Mouse (Mus musculus): Measurements from ENCODE around the gene Plpp3. TPM values are rescaled to one million over a fixed set of nuclear protein-coding genes. Genes with fewer than 3 reads are reported as not detected.
A peak's percentile ranks its signal among the peaks of the same experiment; 100 is the strongest.

The Plpp3 gene
- polyA plus RNA-seq, 1 experiment from 2014 or later = 75.6 TPM

- 0 out of 2 replicates have a peak, but pooled peaks cover 3% of the 10 kb centered on the region for H3K36me3 ChIP-seq
- H3K27me3 ChIP-seq = no peaks in the 10 kb centered on the region
- no peaks in the 10 kb centered on the region for H3K9me3 ChIP-seq
- H3K4me1 ChIP-seq = peaks cover 34% of the 10 kb centered on the region
- ATAC-seq (replicated peaks) = no peak
- no peak overlapping the region for H3K9ac ChIP-seq (replicated peaks)
- no peak overlapping the region for H3K27ac ChIP-seq (replicated peaks)
- H3K4me3 ChIP-seq = no peak overlapping the region
- H3K4me2 ChIP-seq (replicated peaks) = no peak overlapping the region
- 90% methylated on average over 5 of the region's 5 CpGs for WGBS
Observed at GRCm38 (mm10) chr4:105208977-105209376, 51.8 kb downstream of the Plpp3 start.

- H3K9ac ChIP-seq (replicated peaks) = no peak overlapping the region
- no peak overlapping the region for H3K27ac ChIP-seq (replicated peaks)
- H3K36me3 ChIP-seq = 0 out of 2 replicates have a peak, but pooled peaks cover 3% of the 10 kb centered on the region
- H3K4me2 ChIP-seq (replicated peaks) = no peak overlapping the region
- no peak for ATAC-seq (replicated peaks)
- H3K4me1 ChIP-seq = no peaks in the 10 kb centered on the region
- no peak overlapping the region for H3K4me3 ChIP-seq
- no peaks in the 10 kb centered on the region for H3K27me3 ChIP-seq
- no peaks in the 10 kb centered on the region for H3K9me3 ChIP-seq
Observed at GRCm38 (mm10) chr4:105213314-105213713, 56.2 kb downstream of the Plpp3 start.

GRCm38 (mm10) chr4:105214438-105214837 lies 57.3 kb downstream of the Plpp3 start:
- Histone ChIP-seq H3K9me3 (no peaks in the 10 kb centered on the region), H3K4me3 (no peak overlapping the region), H3K36me3 (0 out of 2 replicates have a peak, but pooled peaks cover 3% of the 10 kb centered on the region), H3K27ac (replicated peaks) (0 out of 2 replicates have a peak overlapping the region, but pooled peaks have one; percentile 12), H3K9ac (replicated peaks) (no peak overlapping the region), H3K4me1 (peaks cover 5% of the 10 kb centered on the region; the same call in 1 of the 2 replicates), H3K4me2 (replicated peaks) (no peak overlapping the region), H3K27me3 (no peaks in the 10 kb centered on the region)
- WGBS = 87% methylated on average over 1 of the region's 1 CpGs
- ATAC-seq (replicated peaks) = no peak

GRCm38 (mm10) chr4:105215726-105216410 lies 58.7 kb downstream of the Plpp3 start:
- no peak for ATAC-seq (replicated peaks)
- no peak overlapping the region for H3K27ac ChIP-seq (replicated peaks)
- no peak overlapping the region for H3K4me2 ChIP-seq (replicated peaks)
- no peaks in the 10 kb centered on the region for H3K36me3 ChIP-seq
- no peak overlapping the region for H3K4me3 ChIP-seq
- H3K4me1 ChIP-seq = peaks cover 5% of the 10 kb centered on the region; the same call in 1 of the 2 replicates
- no peaks in the 10 kb centered on the region for H3K27me3 ChIP-seq
- 86% methylated on average over 12 of the region's 12 CpGs for WGBS
- no peak overlapping the region for H3K9ac ChIP-seq (replicated peaks)
- no peaks in the 10 kb centered on the region for H3K9me3 ChIP-seq

DNA sequence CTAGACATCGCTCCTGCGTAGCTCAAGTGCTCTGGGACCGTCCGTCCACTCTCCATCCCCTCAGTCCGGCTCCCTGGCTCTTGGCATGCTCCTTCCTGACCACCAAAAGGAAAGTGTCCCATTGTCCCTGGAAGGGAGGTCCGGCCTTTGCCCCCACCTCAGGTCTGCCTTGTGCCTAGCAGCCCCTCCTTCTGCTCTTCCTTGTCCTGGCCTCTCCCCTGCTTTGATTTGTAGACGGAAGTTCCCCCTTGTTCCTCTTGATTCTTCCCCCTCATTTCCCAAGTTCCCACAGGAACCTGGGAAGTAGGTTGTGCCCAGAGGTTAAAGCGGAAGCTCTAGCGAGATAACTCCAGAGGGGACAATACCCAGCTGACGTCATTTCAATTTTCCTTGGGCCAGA lies 61.1 kb downstream of the Plpp3 start:
- 80% methylated on average over 10 of the region's 10 CpGs for WGBS
- Histone ChIP-seq H3K27me3 (no peaks in the 10 kb centered on the region), H3K4me2 (replicated peaks) (no peak overlapping the region), H3K4me3 (no peak overlapping the region), H3K27ac (replicated peaks) (no peak overlapping the region), H3K4me1 (peaks cover 5% of the 10 kb centered on the region; the same call in 1 of the 2 replicates), H3K9me3 (no peaks in the 10 kb centered on the region), H3K9ac (replicated peaks) (no peak overlapping the region), H3K36me3 (no peaks in the 10 kb centered on the region)
- no peak for ATAC-seq (replicated peaks)

GRCm38 (mm10) chr4:105219316-105219715 lies 62.2 kb downstream of the Plpp3 start:
- Histone ChIP-seq H3K9ac (replicated peaks) (no peak overlapping the region), H3K36me3 (no peaks in the 10 kb centered on the region), H3K4me1 (peaks cover 5% of the 10 kb centered on the region; the same call in 1 of the 2 replicates), H3K4me2 (replicated peaks) (no peak overlapping the region), H3K4me3 (no peak overlapping the region), H3K27me3 (no peaks in the 10 kb centered on the region), H3K9me3 (no peaks in the 10 kb centered on the region), H3K27ac (replicated peaks) (no peak overlapping the region)
- WGBS = 51% methylated on average over 13 of the region's 13 CpGs
- no peak for ATAC-seq (replicated peaks)

DNA sequence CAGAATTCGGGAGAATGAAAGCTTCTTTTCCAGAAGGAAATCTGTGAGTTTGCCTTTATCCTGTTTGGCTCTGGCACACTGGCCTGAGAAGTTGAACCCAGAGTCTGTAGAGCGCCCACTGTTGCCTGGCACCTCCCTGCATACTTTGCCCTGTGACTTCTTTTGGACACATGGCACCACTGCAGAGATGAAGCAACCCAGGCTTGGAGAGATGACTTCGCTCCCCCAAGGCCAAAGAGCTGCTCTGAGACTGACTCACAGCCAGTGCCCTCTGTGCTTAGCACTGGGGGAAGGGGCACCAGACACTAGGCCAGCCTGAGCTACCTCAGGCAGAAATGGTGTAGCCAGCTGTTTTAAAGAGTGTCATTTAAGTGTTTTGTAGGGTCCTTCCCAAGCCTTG lies 63.7 kb downstream of the Plpp3 start:
- no peaks in the 10 kb centered on the region for H3K27me3 ChIP-seq
- H3K4me3 ChIP-seq = no peak overlapping the region
- WGBS = 92% methylated on average over 3 of the region's 3 CpGs
- H3K27ac ChIP-seq (replicated peaks) = no peak overlapping the region
- no peaks in the 10 kb centered on the region for H3K9me3 ChIP-seq
- H3K4me2 ChIP-seq (replicated peaks) = no peak overlapping the region
- no peaks in the 10 kb centered on the region for H3K36me3 ChIP-seq
- H3K9ac ChIP-seq (replicated peaks) = no peak overlapping the region
- H3K4me1 ChIP-seq = peaks cover 5% of the 10 kb centered on the region; the same call in 1 of the 2 replicates
- ATAC-seq (replicated peaks) = no peak

- Histone ChIP-seq H3K4me2 (replicated peaks) (no peak overlapping the region), H3K9me3 (no peaks in the 10 kb centered on the region), H3K4me1 (peaks cover 5% of the 10 kb centered on the region; the same call in 1 of the 2 replicates), H3K27me3 (no peaks in the 10 kb centered on the region), H3K36me3 (no peaks in the 10 kb centered on the region), H3K27ac (replicated peaks) (no peak overlapping the region), H3K4me3 (no peak overlapping the region), H3K9ac (replicated peaks) (no peak overlapping the region)
- ATAC-seq (replicated peaks) = no peak
- 77% methylated on average over 11 of the region's 11 CpGs for WGBS
Observed at GRCm38 (mm10) chr4:105221256-105221840, 64.2 kb downstream of the Plpp3 start.

- WGBS = 86% methylated on average over 5 of the region's 5 CpGs
- Histone ChIP-seq H3K27me3 (no peaks in the 10 kb centered on the region), H3K4me2 (replicated peaks) (no peak overlapping the region), H3K4me3 (no peak overlapping the region), H3K36me3 (0 out of 2 replicates have a peak, but pooled peaks cover 2% of the 10 kb centered on the region), H3K4me1 (peaks cover 5% of the 10 kb centered on the region; the same call in 1 of the 2 replicates), H3K27ac (replicated peaks) (no peak overlapping the region), H3K9ac (replicated peaks) (no peak overlapping the region), H3K9me3 (no peaks in the 10 kb centered on the region)
- ATAC-seq (replicated peaks) = no peak
Observed at GRCm38 (mm10) chr4:105223101-105223924, 66.2 kb downstream of the Plpp3 start.

DNA sequence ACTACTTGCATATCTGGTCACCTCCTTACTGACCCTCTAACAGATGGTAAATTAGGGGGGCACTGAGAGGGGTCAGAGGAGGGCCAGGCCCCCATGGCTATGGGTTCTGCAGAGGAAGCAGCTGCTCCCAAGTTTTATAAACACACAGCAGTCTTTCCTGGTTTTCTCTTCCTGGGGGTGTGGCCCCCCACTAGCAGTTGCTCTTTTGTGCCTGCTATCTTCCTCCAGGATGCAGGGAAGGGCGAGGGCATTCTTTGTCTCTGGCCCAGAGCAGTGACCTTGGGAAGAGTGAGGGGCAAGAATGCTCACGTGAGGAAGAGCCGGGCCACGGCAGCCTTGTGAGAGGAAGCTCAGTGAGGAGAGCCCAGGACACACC lies 66.8 kb downstream of the Plpp3 start:
- no peaks in the 10 kb centered on the region for H3K9me3 ChIP-seq

DNA sequence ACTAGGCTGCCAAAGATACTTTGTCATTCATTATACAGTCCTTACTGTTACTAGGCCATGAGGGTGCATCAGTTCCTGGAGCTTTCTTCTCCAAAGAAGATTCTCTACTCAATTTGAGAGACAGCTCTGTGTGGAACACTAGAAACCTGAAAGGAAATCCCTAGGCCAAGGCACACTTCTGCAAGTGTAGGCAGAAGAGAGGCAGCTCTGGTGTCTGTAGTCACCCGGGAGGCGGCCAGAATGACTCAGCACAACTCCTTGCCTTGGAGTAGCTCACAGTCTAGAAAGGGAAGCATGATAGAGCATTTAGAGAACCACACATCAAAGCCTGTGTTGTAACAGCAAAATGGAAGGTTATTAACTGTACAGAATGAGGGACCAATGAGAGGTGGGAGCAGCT lies 68.4 kb downstream of the Plpp3 start:
- Histone ChIP-seq H3K27me3 (no peaks in the 10 kb centered on the region), H3K9ac (replicated peaks) (no peak overlapping the region), H3K4me3 (no peak overlapping the region), H3K36me3 (0 out of 2 replicates have a peak, but pooled peaks cover 5% of the 10 kb centered on the region), H3K9me3 (no peaks in the 10 kb centered on the region), H3K27ac (replicated peaks) (no peak overlapping the region), H3K4me2 (replicated peaks) (no peak overlapping the region), H3K4me1 (no peaks in the 10 kb centered on the region)
- 83% methylated on average over 2 of the region's 2 CpGs for WGBS
- no peak for ATAC-seq (replicated peaks)

More for the DNA sequence above, 66.8 kb downstream of the Plpp3 start:
- Histone ChIP-seq H3K4me3 (no peak overlapping the region), H3K27ac (replicated peaks) (no peak overlapping the region), H3K9ac (replicated peaks) (no peak overlapping the region), H3K36me3 (0 out of 2 replicates have a peak, but pooled peaks cover 4% of the 10 kb centered on the region), H3K27me3 (no peaks in the 10 kb centered on the region), H3K4me1 (peaks cover 5% of the 10 kb centered on the region; the same call in 1 of the 2 replicates), H3K4me2 (replicated peaks) (no peak overlapping the region)
- 68% methylated on average over 4 of the region's 4 CpGs for WGBS
- ATAC-seq (replicated peaks) = no peak

DNA sequence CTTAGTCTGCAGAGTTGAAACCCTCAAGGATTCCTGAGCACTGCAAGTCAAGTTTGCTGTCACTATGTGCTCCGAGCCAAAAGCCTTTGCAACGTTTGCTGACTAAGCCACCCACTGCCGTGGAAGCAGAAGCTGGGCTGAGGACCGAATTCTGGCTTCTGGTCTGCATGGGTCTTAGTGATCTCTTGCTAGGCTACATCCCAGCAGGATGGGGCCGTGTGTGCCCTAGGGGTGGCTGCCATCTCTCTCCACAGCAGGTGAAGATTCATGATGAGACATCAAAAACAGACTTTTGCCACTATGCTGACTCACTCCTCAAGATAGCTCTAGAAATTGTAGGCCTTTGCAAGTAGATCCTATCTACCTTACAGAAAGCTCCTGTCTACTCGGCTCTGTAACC lies 69.2 kb downstream of the Plpp3 start:
- Histone ChIP-seq H3K4me2 (replicated peaks) (no peak overlapping the region), H3K9me3 (no peaks in the 10 kb centered on the region), H3K4me1 (no peaks in the 10 kb centered on the region), H3K27ac (replicated peaks) (no peak overlapping the region), H3K9ac (replicated peaks) (no peak overlapping the region), H3K36me3 (0 out of 2 replicates have a peak, but pooled peaks cover 9% of the 10 kb centered on the region), H3K4me3 (no peak overlapping the region), H3K27me3 (no peaks in the 10 kb centered on the region)
- WGBS = 82% methylated on average over 6 of the region's 6 CpGs
- ATAC-seq (replicated peaks) = no peak

Measured in forebrain, embryonic 15.5 days (tissue).